Mouse (Mus musculus) heart, postnatal 0 days (tissue): ENCODE data around the gene Ccdc39.

ENCODE experiments used
- CTCF ChIP-seq: IDR thresholded peaks from 2 replicates; pipeline ENCODE4 v1.5.1; 2016; ENCODE audit warnings: antibody characterized with exemption, control low read depth, low read depth
- EP300 ChIP-seq: IDR thresholded peaks from 2 replicates; pipeline ENCODE4 v1.6.1; 2016; ENCODE audit warnings: antibody characterized with exemption, low read depth

DNA sequence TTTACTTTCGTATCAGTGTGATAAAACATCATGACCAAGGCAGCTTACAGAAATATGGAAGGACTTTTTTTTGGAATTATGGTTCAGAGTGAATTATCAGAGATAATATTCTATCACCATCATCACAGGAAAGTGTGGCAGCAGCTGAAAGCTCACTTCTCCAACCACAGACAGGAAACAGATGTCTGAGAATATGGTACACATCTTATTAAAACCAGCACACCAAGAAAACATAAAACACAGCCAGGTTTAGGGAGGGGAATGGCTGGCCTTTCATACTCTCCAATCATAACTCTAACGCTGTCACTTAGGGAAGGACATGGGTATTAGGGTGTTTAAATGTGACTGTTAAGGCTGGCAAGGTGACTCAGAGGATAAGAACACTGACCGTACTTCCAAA, 14.8 kb upstream of the Ccdc39 start:
- TF ChIP-seq CTCF (no peak), EP300 (no peak)
